Mouse (Mus musculus): ENCODE measurements around the gene Bcl6b.

GRCm38 (mm10) chr11:70218741-70219470, 10.7 kb downstream of the Bcl6b start:
- TF ChIP-seq CTCF (IDR thresholded peaks at IDR 0.05): no peak
- no peak for TF ChIP-seq POLR2A (IDR thresholded peaks at IDR 0.05; ENCODE audit: insufficient read depth, low read depth, low read length)
- TF ChIP-seq EP300 (IDR thresholded peaks at IDR 0.05; ENCODE audit: insufficient read depth, low read depth, low read length): no peak

Data from heart, adult 2 months (tissue).